Mouse (Mus musculus) hindbrain, embryonic 11.5 days (tissue): ENCODE data around the gene Rab37. TPM values are rescaled to one million over a fixed set of nuclear protein-coding genes. Genes with fewer than 3 reads are reported as not detected.

Experiments used
- ATAC-seq: fragments of 200-750 bp; cut with Nextera tagmentation; 2 replicates; pipeline ENCODE4 v1.8.0; 2017; ENCODE audit warnings: mild to moderate bottlenecking, moderate TSS enrichment, moderate library complexity; ENCODE audit not compliant: low FRiP score
- DNase-seq: peaks from one replicate; pipeline ENCODE4 v3.0.0-alpha.2; 2015; ENCODE audit warnings: low spot score
- H3K27ac ChIP-seq: fragments of 300-500 bp; sonication (generic); 2 replicates; pipeline ENCODE4 v1.5.1; 2014; ENCODE audit warnings: mild to moderate bottlenecking, low read depth, low read length
- H3K27me3 ChIP-seq: fragments of 300-500 bp; sonication (generic); 2 replicates; pipeline ENCODE4 v1.6.1; 2014; ENCODE audit warnings: mild to moderate bottlenecking, low read length, moderate library complexity, mixed read lengths; ENCODE audit not compliant: control insufficient read depth, insufficient read depth
- H3K36me3 ChIP-seq: fragments of 300-500 bp; sonication (generic); 2 replicates; pipeline ENCODE4 v1.6.1; 2014; ENCODE audit warnings: mild to moderate bottlenecking, low read length, moderate library complexity, mixed read lengths; ENCODE audit not compliant: control insufficient read depth, insufficient read depth
- H3K4me1 ChIP-seq: fragments of 300-500 bp; sonication (generic); replicated peaks from 2 replicates; pipeline ENCODE4 v1.6.1; 2014; ENCODE audit warnings: low read length, mixed read lengths; ENCODE audit not compliant: control insufficient read depth, insufficient read depth
- H3K4me2 ChIP-seq: fragments of 300-500 bp; sonication (generic); replicated peaks from 2 replicates; pipeline ENCODE4 v1.6.1; 2014; ENCODE audit warnings: mild to moderate bottlenecking, low read depth, low read length
- H3K4me3 ChIP-seq: fragments of 300-500 bp; sonication (generic); 2 replicates; pipeline ENCODE4 v1.5.1; 2014; ENCODE audit warnings: low read depth, low read length
- H3K9ac ChIP-seq: fragments of 300-500 bp; sonication (generic); 2 replicates; pipeline ENCODE4 v1.6.1; 2014; ENCODE audit warnings: low read depth, low read length
- H3K9me3 ChIP-seq: fragments of 300-500 bp; sonication (generic); 2 replicates; pipeline ENCODE4 v1.6.1; 2016; ENCODE audit warnings: low read length; ENCODE audit not compliant: control insufficient read depth
- WGBS: fragments of 180-500 bp; shearing (Covaris S2); extraction: QIAGEN DNeasy Blood & Tissue Kit; methylation state at CpG from one replicate; pipeline ENCODE4 v1.1.7; 2014; 5-methylcytosine and 5-hydroxymethylcytosine counted together
- polyA plus RNA-seq: library from polyadenylated mRNA; unstranded; fragments of >200 nt; fragmentation: Nextera tagmentation; extraction: Ambion mirVana; gene quantifications from 2 replicates; pipeline ENCODE4 v1.2.1, GENCODE M21; 2014

The Rab37 gene
- polyA plus RNA-seq, 1 experiment from 2014 or later = 0.42 TPM

DNA sequence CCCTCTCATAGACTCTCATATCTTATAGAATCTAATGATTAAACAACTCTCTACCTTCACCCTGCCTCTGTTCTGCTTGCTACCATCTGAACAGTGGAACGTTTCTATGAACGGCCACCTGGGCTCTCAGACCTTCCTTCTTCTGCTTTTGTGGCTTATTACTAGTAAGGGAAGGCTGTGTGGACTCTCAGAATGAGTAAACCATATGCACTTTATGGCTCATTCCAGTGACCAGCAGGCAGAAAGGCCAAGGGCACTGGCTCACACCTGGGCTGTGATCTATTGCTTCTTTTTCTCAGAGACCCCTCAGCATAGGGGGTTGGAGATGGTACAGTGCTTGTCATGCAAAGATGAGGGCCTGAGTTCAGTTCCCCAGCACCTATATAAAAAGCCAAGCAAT is 15.4 kb downstream of the Rab37 start:
- Histone ChIP-seq H3K9me3 (no peaks in the 10 kb centered on the region), H3K4me3 (no peak overlapping the region), H3K27me3 (no peaks in the 10 kb centered on the region), H3K4me1 (no peaks in the 10 kb centered on the region), H3K27ac (no peak overlapping the region), H3K36me3 (no peaks in the 10 kb centered on the region), H3K4me2 (no peak overlapping the region), H3K9ac (no peak overlapping the region)
- 91% methylated on average over 2 of the region's 2 CpGs for WGBS
- ATAC-seq = no peak
- DNase-seq = no peak

DNA sequence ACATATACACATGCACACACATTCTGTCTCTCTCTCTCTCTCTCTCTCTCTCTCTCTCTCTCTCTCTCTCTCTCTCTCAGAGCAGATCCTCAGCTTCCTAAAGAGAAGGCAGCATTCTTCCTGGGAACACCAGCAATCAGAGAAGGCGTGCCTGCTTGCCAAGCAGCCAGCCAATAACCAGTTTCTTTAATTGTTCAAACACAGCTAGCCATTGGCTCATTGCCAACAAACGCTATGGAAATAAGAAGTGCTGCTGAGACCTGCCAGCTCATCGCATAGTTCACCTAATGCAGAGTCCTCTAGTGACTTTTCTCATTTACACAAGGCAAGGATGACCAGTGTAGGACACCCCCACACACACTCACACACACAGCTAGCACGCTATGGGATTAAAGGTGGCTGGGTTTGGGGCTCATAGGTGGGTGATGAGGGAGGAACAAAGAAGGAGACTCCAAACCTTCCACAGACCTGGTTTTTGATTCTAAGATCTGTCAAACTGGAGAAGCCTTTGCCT is 16.2 kb downstream of the Rab37 start:
- Histone ChIP-seq H3K36me3 (no peaks in the 10 kb centered on the region), H3K9ac (no peak overlapping the region), H3K27ac (no peak overlapping the region), H3K4me1 (no peaks in the 10 kb centered on the region), H3K27me3 (no peaks in the 10 kb centered on the region), H3K9me3 (no peaks in the 10 kb centered on the region), H3K4me3 (no peak overlapping the region), H3K4me2 (no peak overlapping the region)
- ATAC-seq (no peak), DNase-seq (no peak)
- 54% methylated on average over 4 of the region's 4 CpGs for WGBS

DNA sequence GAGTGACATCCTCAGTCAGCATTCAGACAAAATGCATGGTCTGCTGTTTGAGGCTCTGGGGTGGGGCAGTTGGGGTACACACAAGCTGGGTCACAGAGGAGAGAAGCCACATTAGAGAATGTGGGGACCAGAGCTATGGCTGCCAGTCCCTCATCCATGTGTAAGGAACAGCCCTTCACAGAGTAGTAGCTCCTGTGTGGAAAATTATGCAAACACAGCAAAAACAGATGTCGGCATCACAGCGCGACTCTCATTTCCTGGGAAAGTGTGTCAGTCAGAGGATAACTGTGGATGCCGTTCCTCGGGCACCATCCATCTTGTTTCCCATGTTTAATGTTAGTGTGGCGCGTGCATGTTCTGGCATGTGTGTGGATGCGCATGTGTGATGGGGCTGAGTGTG is 16.9 kb downstream of the Rab37 start:
- ATAC-seq (no peak), DNase-seq (no peak)
- H3K36me3 ChIP-seq = no peaks in the 10 kb centered on the region
- H3K4me2 ChIP-seq = no peak overlapping the region
- H3K27me3 ChIP-seq = no peaks in the 10 kb centered on the region
- H3K9ac ChIP-seq = no peak overlapping the region
- WGBS = 96% methylated on average over 8 of the region's 8 CpGs
- no peaks in the 10 kb centered on the region for H3K9me3 ChIP-seq
- H3K4me1 ChIP-seq = no peaks in the 10 kb centered on the region
- H3K27ac ChIP-seq = no peak overlapping the region
- H3K4me3 ChIP-seq = no peak overlapping the region

DNA sequence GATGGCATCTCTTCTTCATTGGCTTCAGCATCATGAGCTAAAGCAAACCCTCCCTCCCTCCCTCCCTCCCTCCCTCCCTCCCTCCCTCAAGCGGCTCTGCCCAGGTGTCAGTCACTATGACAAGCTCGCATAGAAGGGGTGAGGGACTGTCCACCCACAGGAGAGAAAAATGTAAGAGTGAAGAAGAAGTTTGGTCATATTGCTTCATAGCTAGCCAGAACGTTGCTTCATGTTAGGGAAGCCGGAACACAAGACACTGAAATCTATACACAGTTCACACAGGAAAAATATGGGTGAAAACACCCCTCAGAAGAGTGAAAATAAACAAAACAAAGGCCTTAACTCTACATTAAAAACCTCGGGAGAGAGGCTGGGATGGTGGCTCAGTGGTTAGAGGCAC is 19.0 kb downstream of the Rab37 start:
- Histone ChIP-seq H3K9ac (no peak overlapping the region), H3K27ac (no peak overlapping the region), H3K9me3 (no peaks in the 10 kb centered on the region), H3K36me3 (no peaks in the 10 kb centered on the region), H3K4me2 (no peak overlapping the region), H3K4me3 (no peak overlapping the region), H3K4me1 (no peaks in the 10 kb centered on the region), H3K27me3 (no peaks in the 10 kb centered on the region)
- WGBS = 84% methylated on average over 4 of the region's 5 CpGs
- DNase-seq = no peak
- no peak for ATAC-seq

DNA sequence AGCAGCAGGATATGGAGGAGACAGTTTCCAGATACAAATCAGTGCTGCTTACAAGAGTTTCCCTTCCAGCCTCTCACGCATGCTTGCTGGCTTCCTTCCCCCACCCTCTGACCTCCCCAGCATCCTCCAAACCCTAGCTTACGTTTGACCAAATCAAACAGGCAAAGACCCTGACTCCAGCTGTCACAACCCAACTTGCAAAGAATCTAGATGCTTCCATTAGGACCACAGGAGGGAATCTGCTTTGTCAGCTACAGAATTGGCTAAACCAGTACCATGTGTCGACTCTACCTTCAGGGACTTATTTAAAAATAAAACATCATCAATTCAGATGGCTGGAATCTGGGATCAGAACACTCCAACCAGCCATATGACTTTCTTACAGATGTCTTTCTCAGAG is 21.0 kb downstream of the Rab37 start:
- H3K4me1 ChIP-seq = no peaks in the 10 kb centered on the region
- no peaks in the 10 kb centered on the region for H3K27me3 ChIP-seq
- no peaks in the 10 kb centered on the region for H3K36me3 ChIP-seq
- no peak overlapping the region for H3K4me3 ChIP-seq
- no peaks in the 10 kb centered on the region for H3K9me3 ChIP-seq
- WGBS = 56% methylated on average over 3 of the region's 3 CpGs
- H3K9ac ChIP-seq = no peak overlapping the region
- no peak overlapping the region for H3K4me2 ChIP-seq
- ATAC-seq (no peak), DNase-seq (no peak)
- H3K27ac ChIP-seq = no peak overlapping the region

DNA sequence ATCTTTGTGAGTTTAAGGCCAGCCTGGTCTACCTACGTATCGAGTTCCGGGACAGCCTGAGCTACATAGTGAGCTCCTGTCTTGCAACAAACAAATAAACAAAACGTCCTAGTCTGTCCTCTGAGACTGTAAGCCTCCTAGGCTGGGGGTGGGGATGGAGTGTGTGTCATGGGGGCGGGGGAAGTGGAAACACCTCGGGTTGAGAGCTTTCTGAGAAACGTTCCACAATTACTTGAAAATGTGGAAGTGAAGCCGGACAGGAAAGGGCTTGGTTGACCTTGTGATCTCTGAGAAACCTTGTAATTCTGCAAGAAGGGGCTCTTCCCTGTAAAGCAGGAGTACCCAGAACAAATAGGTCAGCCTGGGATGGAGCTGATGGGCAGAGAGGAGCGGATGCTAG is 28.2 kb downstream of the Rab37 start:
- Histone ChIP-seq H3K9me3 (no peaks in the 10 kb centered on the region), H3K36me3 (no peaks in the 10 kb centered on the region), H3K4me3 (no peak overlapping the region), H3K27me3 (no peaks in the 10 kb centered on the region), H3K9ac (no peak overlapping the region), H3K27ac (no peak overlapping the region), H3K4me2 (no peak overlapping the region), H3K4me1 (no peaks in the 10 kb centered on the region)
- DNase-seq = no peak
- 82% methylated on average over 9 of the region's 9 CpGs for WGBS
- no peak for ATAC-seq

DNA sequence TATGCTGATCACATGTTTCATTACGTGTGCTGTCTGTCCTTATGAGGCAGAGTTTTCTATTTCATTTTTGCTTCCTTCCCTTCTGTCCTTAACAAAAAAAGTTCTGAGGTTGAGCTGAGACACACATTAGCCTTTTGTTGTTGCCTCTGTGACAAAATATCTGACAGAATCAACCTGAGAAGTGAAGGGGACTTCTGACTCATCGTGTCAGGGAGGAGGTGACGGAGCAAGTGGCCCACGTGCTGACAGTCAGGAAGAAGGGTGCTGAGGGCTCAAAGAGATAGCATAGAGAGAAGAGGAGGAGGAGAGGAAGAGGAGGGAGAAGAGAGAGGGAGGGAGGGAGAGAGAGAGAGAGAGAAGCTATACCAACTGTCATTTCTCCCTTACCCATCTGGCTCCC is 37.3 kb downstream of the Rab37 start:
- Histone ChIP-seq H3K4me2 (no peak overlapping the region), H3K9me3 (no peaks in the 10 kb centered on the region), H3K9ac (no peak overlapping the region), H3K27ac (no peak overlapping the region), H3K27me3 (no peaks in the 10 kb centered on the region), H3K4me1 (no peaks in the 10 kb centered on the region), H3K36me3 (no peaks in the 10 kb centered on the region), H3K4me3 (no peak overlapping the region)
- no peak for ATAC-seq
- DNase-seq = no peak
- 83% methylated on average over 4 of the region's 4 CpGs for WGBS

DNA sequence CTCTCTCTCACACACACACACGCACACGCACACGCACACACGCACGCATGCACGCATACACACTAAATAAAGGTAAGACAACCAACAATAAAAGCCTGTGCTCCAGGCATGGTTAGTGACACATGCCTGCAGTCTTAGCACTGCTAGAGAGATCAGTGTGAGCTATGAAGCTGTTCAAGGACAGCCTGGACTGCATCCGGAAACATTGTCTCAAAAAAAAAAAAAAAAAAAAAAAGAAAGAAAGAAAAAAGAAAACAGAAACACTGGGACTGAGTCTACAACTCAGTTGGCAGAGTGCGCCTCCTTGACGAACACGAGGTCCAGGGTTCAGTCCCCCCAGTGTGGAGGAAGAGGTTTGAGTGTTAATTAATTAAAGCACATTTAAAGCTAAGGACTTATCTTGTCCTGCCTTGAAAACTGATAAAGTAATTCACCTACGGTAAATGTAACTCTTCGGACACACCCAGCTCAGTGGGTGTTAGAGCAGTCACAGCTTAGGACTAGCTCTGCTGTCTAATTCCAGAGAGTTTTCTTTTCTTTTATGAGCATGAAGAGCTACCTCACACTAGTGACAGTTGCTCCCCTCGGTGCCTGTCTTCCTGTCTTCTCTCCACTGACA is 38.4 kb downstream of the Rab37 start:
- Histone ChIP-seq H3K4me3 (no peak overlapping the region), H3K4me2 (no peak overlapping the region), H3K9ac (no peak overlapping the region), H3K9me3 (no peaks in the 10 kb centered on the region), H3K4me1 (no peaks in the 10 kb centered on the region), H3K27ac (no peak overlapping the region), H3K36me3 (no peaks in the 10 kb centered on the region), H3K27me3 (no peaks in the 10 kb centered on the region)
- DNase-seq (no peak), ATAC-seq (no peak)
- WGBS = 93% methylated on average over 13 of the region's 13 CpGs

DNA sequence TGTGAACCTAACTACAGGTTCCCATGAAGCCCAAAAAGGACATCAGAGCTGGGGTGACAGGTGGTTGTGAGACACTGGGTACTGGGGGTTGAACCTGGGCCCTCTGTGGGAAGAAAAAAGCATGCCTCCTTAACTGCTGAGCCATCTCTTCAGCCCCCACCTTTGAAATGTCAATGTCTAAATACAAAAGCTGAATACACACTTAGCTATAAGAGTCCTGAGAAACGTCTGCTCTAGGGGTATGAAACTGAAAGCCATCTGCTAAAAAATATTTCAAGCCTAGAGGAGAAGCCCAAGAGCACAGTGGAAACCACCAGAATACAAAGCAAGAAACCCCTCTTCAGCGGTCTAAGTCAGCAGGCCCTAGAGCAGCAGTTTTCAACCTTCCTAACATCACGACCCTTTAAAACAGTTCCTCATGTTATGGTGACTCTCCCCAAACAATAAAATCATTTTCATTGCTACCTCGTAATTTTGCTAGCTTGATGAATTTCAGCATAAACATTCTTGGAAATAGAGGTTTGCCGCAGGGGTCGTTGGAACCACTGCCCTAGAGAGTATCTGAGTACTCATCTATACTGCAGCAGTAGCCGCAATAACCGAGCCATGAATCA is 40.6 kb downstream of the Rab37 start:
- Histone ChIP-seq H3K4me3 (no peak overlapping the region), H3K27ac (no peak overlapping the region), H3K9ac (no peak overlapping the region), H3K4me1 (no peaks in the 10 kb centered on the region), H3K36me3 (no peaks in the 10 kb centered on the region), H3K27me3 (no peaks in the 10 kb centered on the region), H3K4me2 (no peak overlapping the region), H3K9me3 (no peaks in the 10 kb centered on the region)
- ATAC-seq (no peak), DNase-seq (no peak)
- 87% methylated on average over 8 of the region's 8 CpGs for WGBS
